ENCODE assay signal across 12 mouse cellular contexts in genomic region chr11:8986058-8986457, GRCm38 (mm10). TPM values are rescaled to one million over a fixed set of nuclear protein-coding genes. Genes with fewer than 3 reads are reported as not detected.
A peak's percentile ranks its signal among the peaks of the same experiment; 100 is the strongest.
DNase-seq lines count a peak whose midpoint lies in the region; TF ChIP-seq lines count a peak whose summit lies in the region.
"Had no signal": no experiment of that assay in that cellular context is flagged by ENCODE, and none has a peak within 500 bp of the region (broad histone marks: within the 10 kb centered on the region; RNA-seq: fewer than 3 reads in every experiment).

No protein-coding gene starts in this region.

- no peak for TF ChIP-seq EP300 in heart, adult 2 months (IDR thresholded peaks at IDR 0.05; ENCODE audit: insufficient read depth, low read depth, low read length)

- peak in 1 of 2 experiments; percentile 5 for DNase-seq in heart, adult 2 months
- DNase-seq in heart, postnatal 36 days, result no peak
- DNase-seq in adrenal gland, postnatal 36 days, result peak; percentile 9 to 42
- peak; percentile 27 for DNase-seq in kidney, adult 18-20 months
- DNase-seq in lung, postnatal 14 days, result peak; percentile 7
- DNase-seq in left cerebral cortex, adult 2 months (ENCODE audit: extremely low spot score in 1 of 2, low spot score in 2 of 2), result no peak
- DNase-seq in gastrocnemius, adult 18-20 months (ENCODE audit: low spot score), result no peak
- no peak for DNase-seq in layer of hippocampus, postnatal 25 days (ENCODE audit: extremely low spot score in 1 of 2, low spot score in 1 of 2)
- DNase-seq: cerebellum, adult 18-20 months; left cerebral cortex, postnatal 4 days had no signal

- peak overlapping the region; percentile 33; the same call in 1 of the 2 replicates for H3K27ac ChIP-seq in heart, adult 2 months
- no peak overlapping the region for H3K27ac ChIP-seq in left cerebral cortex, adult 2 months
- H3K27ac ChIP-seq: embryonic facial prominence, embryonic 13.5 days; neural tube, embryonic 12.5 days had no signal

- no peaks in the 10 kb centered on the region for H3K27me3 ChIP-seq in heart, adult 2 months (ENCODE audit: control insufficient read depth, insufficient read depth, low read length)
- H3K27me3 ChIP-seq: neural tube, embryonic 12.5 days had no signal

- H3K4me3 ChIP-seq in heart, adult 2 months, result no peak overlapping the region
- H3K4me3 ChIP-seq in left cerebral cortex, adult 2 months, result no peak overlapping the region
- H3K4me3 ChIP-seq: embryonic facial prominence, embryonic 13.5 days; neural tube, embryonic 12.5 days had no signal

- TF ChIP-seq CTCF in heart, adult 2 months (IDR thresholded peaks at IDR 0.05), result no peak
- TF ChIP-seq CTCF in left cerebral cortex, adult 2 months (IDR thresholded peaks at IDR 0.05), result no peak

- no peak overlapping the region for H3K9ac ChIP-seq in heart, adult 2 months (ENCODE audit: low read depth, low read length)
- H3K9ac ChIP-seq: embryonic facial prominence, embryonic 13.5 days; neural tube, embryonic 12.5 days had no signal

- no peaks in the 10 kb centered on the region for H3K79me2 ChIP-seq in heart, adult 2 months (replicated peaks; ENCODE audit: control insufficient read depth, insufficient read depth, low read length)

- TF ChIP-seq POLR2A in heart, adult 2 months (IDR thresholded peaks at IDR 0.05; ENCODE audit: insufficient read depth, low read depth, low read length), result no peak

- intact Hi-C loops in heart, adult 2 months (cut with DNase I), result no loop called here
- intact Hi-C loops in heart, postnatal 36 days (cut with DNase I), result no loop called here
- intact Hi-C loops in left cerebral cortex, adult 2 months (cut with DNase I), result no loop called here

- no peaks in the 10 kb centered on the region for H3K36me3 ChIP-seq in heart, adult 2 months (ENCODE audit: control insufficient read depth, insufficient read depth, low read length)

- H3K4me1 ChIP-seq in heart, adult 2 months (ENCODE audit: control insufficient read depth, insufficient read depth, low read length), result no peaks in the 10 kb centered on the region; the same call in 1 of the 2 replicates
- H3K4me1 ChIP-seq: neural tube, embryonic 12.5 days had no signal

RNA-seq across cellular contexts. Expression of gene Pkd1l1, which starts 13.0 kb away (rescaled TPM):
- total RNA-seq in heart, adult 2 months (2021), result under 1 TPM in 1 of 2 experiments, not detected in 1; 0.25 TPM
- 0.03 and 0.27 TPM in 2 replicates for polyA plus RNA-seq in heart, adult 2 months (2012; rRNA removed)
- total RNA-seq in heart, postnatal 36 days (2021), result not detected
- not detected for total RNA-seq in adrenal gland, postnatal 36 days (2021)
- total RNA-seq in left cerebral cortex, adult 2 months (2021), result under 1 TPM in 1 of 2 experiments, not detected in 1; 0.07 TPM
- total RNA-seq in gastrocnemius, adult 18-20 months (2021), result not detected
- not detected for total RNA-seq in layer of hippocampus, postnatal 25 days (2021)

RNA-seq across cellular contexts. Expression of gene Hus1, which starts 24.9 kb away (rescaled TPM):
- 10 to 100 TPM in 1 of 2 experiments, 1 to 10 TPM in 1; 9.6 to 11.1 TPM for total RNA-seq in heart, adult 2 months (2021)
- 7.5 and 12.4 TPM in 2 replicates for polyA plus RNA-seq in heart, adult 2 months (2012; rRNA removed)
- total RNA-seq in heart, postnatal 36 days (2021), result 10 to 100 TPM in 1 of 2 experiments, 1 to 10 TPM in 1; 9.9 to 11.7 TPM
- 10 to 100 TPM in 1 of 2 experiments, 1 to 10 TPM in 1; 8.9 to 10.1 TPM for total RNA-seq in adrenal gland, postnatal 36 days (2021)
- total RNA-seq in left cerebral cortex, adult 2 months (2021), result 10 to 100 TPM; 11.5 to 13.0 TPM
- total RNA-seq in gastrocnemius, adult 18-20 months (2021), result 1 to 10 TPM; 8.3 TPM
- 10 to 100 TPM; 13.0 to 14.3 TPM for total RNA-seq in layer of hippocampus, postnatal 25 days (2021)

Comparison
In these comparisons a context has a peak if more than half of its experiments do, and no peak if none do; other contexts are left out.
1. DNase-seq: peak in adrenal gland, postnatal 36 days (2 of 2), kidney, adult 18-20 months (single experiment) and lung, postnatal 14 days (single experiment); none in heart, postnatal 36 days (0 of 2), left cerebral cortex, adult 2 months (0 of 2), gastrocnemius, adult 18-20 months (single experiment) and layer of hippocampus, postnatal 25 days (0 of 2).